Mouse (Mus musculus) CH12.LX (cell line): ENCODE measurements around the gene Gm15737. TPM values are rescaled to one million over a fixed set of nuclear protein-coding genes. Genes with fewer than 3 reads are reported as not detected.

ENCODE experiments used
- DNase-seq: peaks from one replicate; pipeline ENCODE4 v3.0.0-alpha.2; 2013; ENCODE audit errors: extremely low read depth
- H3K27ac ChIP-seq: 2 replicates; pipeline ENCODE4 v1.5.1; 2012; ENCODE audit warnings: low read depth, mild to moderate bottlenecking, control low read depth, moderate library complexity; ENCODE audit not compliant: insufficient read depth
- H3K27me3 ChIP-seq: replicated peaks from 2 replicates; pipeline ENCODE3; 2012; ENCODE audit warnings: inconsistent platforms
- H3K36me3 ChIP-seq, 2 experiments: replicated peaks in 1 of 2; 2 replicates each; pipeline versions ENCODE3 to v1.6.1; 2012; ENCODE audit warnings: inconsistent platforms in 1 of 2, low read length in 1 of 2, mild to moderate bottlenecking in 1 of 2, mixed read lengths in 1 of 2, moderate library complexity in 1 of 2; ENCODE audit not compliant: control insufficient read depth in 1 of 2, insufficient read depth in 1 of 2
- H3K4me1 ChIP-seq, 2 experiments: 2 replicates each; pipeline ENCODE4 v1.6.1; 2012; ENCODE audit warnings: inconsistent platforms in 1 of 2, moderate library complexity in 1 of 2; ENCODE audit not compliant: insufficient read depth in 2 of 2, control insufficient read depth in 1 of 2
- H3K4me2 ChIP-seq: 2 replicates; pipeline ENCODE4 v1.6.1; 2012; ENCODE audit warnings: low read depth, mild to moderate bottlenecking, control low read depth; ENCODE audit not compliant: poor library complexity, insufficient read depth, severe bottlenecking
- H3K4me3 ChIP-seq, 3 experiments: fragments of 150-350 bp in 1 of 3; sonication (generic) in 1 of 3; replicated peaks in 1 of 3; 2 replicates each; pipeline versions ENCODE3 to v1.5.1; 2011 to 2012; ENCODE audit warnings: low read depth in 2 of 3, low read length in 2 of 3, mild to moderate bottlenecking in 2 of 3, moderate library complexity in 2 of 3, control low read depth in 1 of 3, improper control_type of control experiment in 1 of 3, inconsistent platforms in 1 of 3, mixed read lengths in 1 of 3; ENCODE audit not compliant: poor library complexity in 1 of 3
- H3K79me2 ChIP-seq: replicated peaks from 2 replicates; pipeline ENCODE4 v1.6.1; 2012; ENCODE audit warnings: mild to moderate bottlenecking, moderate library complexity; ENCODE audit not compliant: control insufficient read depth, poor library complexity, insufficient read depth, severe bottlenecking; ENCODE audit errors: extremely low read depth
- H3K9ac ChIP-seq: 2 replicates; pipeline ENCODE4 v1.6.1; 2012; ENCODE audit warnings: low read depth, mild to moderate bottlenecking, control low read depth, moderate library complexity; ENCODE audit not compliant: insufficient read depth
- H3K9me3 ChIP-seq: replicated peaks from 2 replicates; pipeline ENCODE3; 2012; ENCODE audit warnings: low read length, inconsistent platforms, mixed read lengths
- BHLHE40 ChIP-seq: IDR thresholded peaks from 2 replicates; pipeline ENCODE4 v1.6.1; 2011; ENCODE audit warnings: mild to moderate bottlenecking, low read depth, low read length, improper control_type of control experiment
- CHD2 ChIP-seq: IDR thresholded peaks from 2 replicates; pipeline ENCODE4 v1.6.1; 2011; ENCODE audit warnings: low read length, improper control_type of control experiment
- CTCF ChIP-seq, 2 experiments: IDR thresholded peaks in 1 of 2; conservative IDR thresholded peaks in 1 of 2; 2 replicates each; pipeline ENCODE4 v1.5.1; 2011 to 2012; ENCODE audit warnings: low read depth in 2 of 2, low read length in 2 of 2, improper control_type of control experiment in 1 of 2, inconsistent platforms in 1 of 2, mild to moderate bottlenecking in 1 of 2, moderate library complexity in 1 of 2
- GABPA ChIP-seq: IDR thresholded peaks from 2 replicates; pipeline ENCODE4 v1.6.1; 2012; ENCODE audit warnings: low read depth, low read length, improper control_type of control experiment, inconsistent platforms; ENCODE audit not compliant: insufficient replicate concordance
- IRF4 ChIP-seq: IDR thresholded peaks from 2 replicates; pipeline ENCODE4 v1.6.1; 2014; ENCODE audit warnings: low read depth, mild to moderate bottlenecking, inconsistent platforms, low read length, improper control_type of control experiment
- JUN ChIP-seq: IDR thresholded peaks from 2 replicates; pipeline ENCODE4 v1.6.1; 2011; ENCODE audit warnings: low read depth, mild to moderate bottlenecking, low read length, improper control_type of control experiment, moderate library complexity; ENCODE audit not compliant: insufficient read depth
- KAT2A ChIP-seq: IDR thresholded peaks from 2 replicates; pipeline ENCODE4 v1.6.1; 2012; ENCODE audit warnings: low read length, improper control_type of control experiment, inconsistent platforms; ENCODE audit not compliant: insufficient replicate concordance
- MAX ChIP-seq: IDR thresholded peaks from 2 replicates; pipeline ENCODE4 v1.6.1; 2011; ENCODE audit warnings: low read length, improper control_type of control experiment
- MEF2A ChIP-seq: IDR thresholded peaks from 2 replicates; pipeline ENCODE4 v1.6.1; 2014; ENCODE audit warnings: low read depth, mild to moderate bottlenecking, inconsistent platforms, low read length, improper control_type of control experiment, borderline replicate concordance
- MYC ChIP-seq: IDR thresholded peaks from 2 replicates; pipeline ENCODE4 v1.6.1; 2011; ENCODE audit warnings: low read depth, mild to moderate bottlenecking, improper control_type of control experiment, low read length
- RAD21 ChIP-seq: IDR thresholded peaks from 2 replicates; pipeline ENCODE4 v1.6.1; 2011; ENCODE audit warnings: low read depth, mild to moderate bottlenecking, low read length, improper control_type of control experiment, moderate library complexity
- RCOR1 ChIP-seq: conservative IDR thresholded peaks from 2 replicates; pipeline ENCODE4 v1.6.1; 2012; ENCODE audit warnings: low read depth, mild to moderate bottlenecking, inconsistent platforms, low read length, improper control_type of control experiment
- SMC3 ChIP-seq: IDR thresholded peaks from 2 replicates; pipeline ENCODE4 v1.6.1; 2011; ENCODE audit warnings: low read depth, low read length, improper control_type of control experiment
- TBP ChIP-seq: conservative IDR thresholded peaks from 2 replicates; pipeline ENCODE4 v1.6.1; 2011; ENCODE audit warnings: low read depth, low read length, improper control_type of control experiment
- USF2 ChIP-seq: conservative IDR thresholded peaks from 2 replicates; pipeline ENCODE4 v1.6.1; 2011; ENCODE audit warnings: low read depth, low read length, improper control_type of control experiment
- ZC3H11A ChIP-seq: IDR thresholded peaks from 2 replicates; pipeline ENCODE4 v1.6.1; 2012; ENCODE audit warnings: low read depth, mild to moderate bottlenecking, inconsistent platforms, low read length, improper control_type of control experiment
- ZKSCAN1 ChIP-seq: IDR thresholded peaks from 2 replicates; pipeline ENCODE4 v1.6.1; 2012; ENCODE audit warnings: low read depth, inconsistent platforms, low read length, improper control_type of control experiment, borderline replicate concordance
- ZMIZ1 ChIP-seq: IDR thresholded peaks from 2 replicates; pipeline ENCODE4 v1.6.1; 2012; ENCODE audit warnings: low read depth, mild to moderate bottlenecking, inconsistent platforms, low read length, improper control_type of control experiment
- dilution Hi-C: fragments of 300-500 bp; cut with MboI; formaldehyde crosslinking; loops from 2 replicates; pipeline ENCODE4 v1.14.3; 2020; ENCODE audit warnings: low sequenced_read_pairs; ENCODE audit not compliant: extremely low pct_unique_long_range_greater_than_20kb, extremely low pct_ligation_motif_present
- in situ Hi-C: fragments of 300-500 bp; cut with MboI; formaldehyde crosslinking; loops from 3 replicates; pipeline ENCODE4 v1.14.3; 2019; ENCODE audit warnings: low sequenced_read_pairs, low pct_ligation_motif_present, low pct_unique_long_range_greater_than_20kb, mixed read lengths
- polyA plus RNA-seq: library from polyadenylated mRNA; unstranded; fragments of >175 nt; gene quantifications from 2 replicates; pipeline ENCODE4 v1.2.1, GENCODE M21; 2012; ENCODE audit warnings: low read depth; ENCODE audit not compliant: insufficient read length
- total RNA-seq, 2 experiments: library from RNA; depleted of rRNA; stranded (reverse); fragments of 300-350 nt in 1 of 2; fragments of >200 nt in 1 of 2; gene quantifications; 2 replicates each; pipeline ENCODE4 v1.2.3; 2012 to 2014

Gm15737 gene
- total and polyA plus RNA-seq, 3 experiments = not detected

- no peaks in the 10 kb centered on the region for H3K36me3 ChIP-seq
- no peaks in the 10 kb centered on the region for H3K27me3 ChIP-seq
- H3K9me3 ChIP-seq = peaks cover 49% of the 10 kb centered on the region
- H3K4me3 ChIP-seq = no peak overlapping the region
- no peak overlapping the region for H3K27ac ChIP-seq
- no peaks in the 10 kb centered on the region for H3K79me2 ChIP-seq
- H3K4me2 ChIP-seq = no peak overlapping the region
- dilution Hi-C loops = no loop called here
- in situ Hi-C loops = no loop called here
- no peak for DNase-seq
- H3K4me1 ChIP-seq = no peaks in the 10 kb centered on the region
- TF ChIP-seq MYC (no peak), TBP (no peak), BHLHE40 (no peak), CTCF (conservative IDR thresholded peaks at IDR 0.05 in 1 of 2, IDR thresholded peaks at IDR 0.05 in 1 of 2; ENCODE audit: low read depth in 2 of 2, low read length in 2 of 2) (no peak), KAT2A (no peak), SMC3 (no peak)
- no peak overlapping the region for H3K9ac ChIP-seq
Measured at GRCm38 (mm10) chr6:92829148-92829547, 40.0 kb upstream of the Gm15737 start.

GRCm38 (mm10) chr6:92831106-92831505 lies 38.1 kb upstream of the Gm15737 start:
- Histone ChIP-seq H3K27ac (no peak overlapping the region), H3K36me3 (no peaks in the 10 kb centered on the region), H3K4me1 (no peaks in the 10 kb centered on the region), H3K79me2 (no peaks in the 10 kb centered on the region), H3K4me3 (no peak overlapping the region), H3K4me2 (no peak overlapping the region), H3K27me3 (no peaks in the 10 kb centered on the region), H3K9me3 (peaks cover 60% of the 10 kb centered on the region), H3K9ac (no peak overlapping the region)
- in situ Hi-C loops (no loop called here), dilution Hi-C loops (no loop called here)
- DNase-seq = no peak
- TF ChIP-seq GABPA (no peak), ZMIZ1 (no peak), MEF2A (no peak), MAX (no peak), ZKSCAN1 (no peak), RAD21 (no peak), USF2 (no peak), CHD2 (no peak), JUN (no peak), IRF4 (no peak), KAT2A (no peak), MYC (no peak), RCOR1 (no peak), ZC3H11A (no peak)
